Mouse (Mus musculus) testis, adult 2 months (tissue): ENCODE measurements around the gene Diras2.

Experiments used
- CTCF ChIP-seq: fragments of 200-500 bp; IDR thresholded peaks from 2 replicates; pipeline ENCODE4 v1.5.1; 2012; ENCODE audit warnings: low read depth, mild to moderate bottlenecking, inconsistent platforms, low read length, moderate library complexity; ENCODE audit not compliant: control insufficient read depth, insufficient read depth, insufficient replicate concordance
- POLR2A ChIP-seq: fragments of 200-500 bp; IDR thresholded peaks from 2 replicates; pipeline ENCODE4 v1.6.1; 2012; ENCODE audit warnings: low read depth, mild to moderate bottlenecking, inconsistent platforms, low read length, moderate library complexity; ENCODE audit not compliant: control insufficient read depth

- TF ChIP-seq POLR2A (no peak), CTCF (no peak)
Measured at GRCm38 (mm10) chr13:52457177-52457888, 73.7 kb downstream of the Diras2 start.
